Mouse (Mus musculus) frontal cortex, postnatal 36 days (tissue): ENCODE results near the gene Smim24.
A peak's percentile ranks its signal among the peaks of the same experiment; 100 is the strongest.

Experiments
- DNase-seq, 2 experiments: peaks; one replicate each; pipeline ENCODE4 v3.0.0; 2022; ENCODE audit warnings: low spot score in 2 of 2

Gene Smim24

DNA sequence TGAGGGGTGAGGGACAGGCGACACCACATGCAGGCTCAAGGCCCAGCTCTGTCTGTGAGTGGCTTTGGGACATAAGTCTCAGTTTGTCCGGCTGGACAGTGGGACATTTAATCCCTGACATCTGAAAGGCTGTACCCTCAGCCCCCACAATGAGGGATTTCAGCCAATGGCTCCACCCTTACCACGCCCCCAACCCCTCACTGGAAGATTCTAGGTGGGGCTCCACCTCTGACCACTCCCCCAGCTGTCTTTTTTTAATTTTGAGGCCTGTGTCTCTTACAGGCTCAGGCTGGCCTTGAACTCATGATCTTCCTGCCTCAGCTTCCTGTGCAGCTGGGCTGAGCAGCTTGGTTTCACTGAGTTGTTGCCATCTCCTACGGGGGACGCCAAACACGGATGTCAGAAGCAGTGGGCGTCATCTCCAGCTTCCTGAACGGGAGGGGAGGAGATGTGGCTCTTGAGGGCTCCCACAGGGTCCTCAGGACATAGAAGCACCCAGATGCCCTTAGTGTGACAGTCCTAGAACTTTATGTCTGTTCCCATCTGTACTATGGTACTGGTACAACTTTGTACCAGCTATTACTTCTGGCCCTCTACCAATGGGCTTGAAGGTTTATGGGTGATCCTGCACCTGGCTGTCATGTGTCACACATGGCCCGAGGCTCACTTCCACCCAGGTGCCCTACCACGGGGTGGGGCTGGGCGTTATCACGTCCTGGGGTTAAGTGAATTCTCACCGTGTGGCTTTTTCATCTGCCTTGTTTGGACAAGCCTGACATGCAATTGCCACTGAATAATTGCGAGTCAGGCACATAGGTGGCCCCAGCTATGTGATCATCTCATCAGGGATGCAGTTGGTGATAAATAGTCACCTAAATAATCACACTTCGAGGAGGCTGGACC is 41.8 kb downstream of the Smim24 start:
- no peak for DNase-seq

DNA sequence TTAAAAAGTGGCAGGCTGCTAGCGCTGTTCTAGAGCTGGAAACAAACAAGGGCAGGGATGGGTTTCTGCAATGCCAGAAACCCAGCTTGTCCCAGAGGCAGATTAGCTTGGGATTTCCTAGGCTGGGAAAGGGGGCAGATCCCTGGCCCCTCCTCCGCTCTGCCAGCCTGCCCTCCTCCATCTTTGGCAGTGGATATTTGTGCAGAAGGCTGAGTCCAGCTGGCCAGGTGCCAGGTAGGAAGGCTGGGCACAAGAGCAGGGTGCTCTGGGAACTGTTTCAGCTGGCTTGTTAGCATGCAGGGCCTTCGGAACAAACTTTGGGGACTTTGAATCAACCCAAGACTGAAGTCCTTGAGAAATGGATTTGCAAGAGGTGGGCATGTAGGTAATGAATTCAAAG is 42.6 kb downstream of the Smim24 start:
- peak in 1 of 2 experiments; percentile 78 for DNase-seq

- DNase-seq = no peak
These were observed 48.2 kb downstream of the Smim24 start for GRCm38 (mm10) chr10:81441019-81441418.
